Mouse (Mus musculus) right cerebral cortex, postnatal 14 days (tissue): ENCODE measurements around the gene Tnfrsf18.
A peak's percentile ranks its signal among the peaks of the same experiment; 100 is the strongest.

Source experiments
- DNase-seq: peaks from one replicate; pipeline ENCODE4 v3.0.0; 2022

The Tnfrsf18 gene

DNA sequence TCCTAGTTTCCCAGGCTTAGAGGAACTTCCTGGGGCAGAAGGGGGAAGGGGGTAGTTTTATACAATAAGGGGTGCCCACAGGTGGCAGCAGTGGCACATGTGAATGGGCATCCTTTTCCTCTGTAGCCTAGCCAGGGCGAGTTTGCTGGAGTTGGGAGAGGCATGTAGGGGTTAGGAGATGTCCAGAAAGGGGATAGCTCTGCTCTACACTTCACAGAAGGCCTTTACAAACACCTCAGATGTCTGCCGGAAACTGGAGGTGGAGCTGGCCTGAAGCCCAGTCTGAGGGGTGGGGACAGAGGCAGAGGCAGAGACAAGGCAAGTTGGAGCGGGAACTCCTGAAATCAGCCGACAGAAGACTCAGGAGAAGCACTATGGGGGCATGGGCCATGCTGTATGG lies at the start of gene Tnfrsf18:
Gene Tnfrsf18 (plus strand): TSS at position 152 of the 400 bp plus-strand sequence.
- peak; percentile 71 for DNase-seq

- DNase-seq = no peak
Measured at GRCm38 (mm10) chr4:155981436-155982082, 44.4 kb upstream of the Tnfrsf18 start.

DNA sequence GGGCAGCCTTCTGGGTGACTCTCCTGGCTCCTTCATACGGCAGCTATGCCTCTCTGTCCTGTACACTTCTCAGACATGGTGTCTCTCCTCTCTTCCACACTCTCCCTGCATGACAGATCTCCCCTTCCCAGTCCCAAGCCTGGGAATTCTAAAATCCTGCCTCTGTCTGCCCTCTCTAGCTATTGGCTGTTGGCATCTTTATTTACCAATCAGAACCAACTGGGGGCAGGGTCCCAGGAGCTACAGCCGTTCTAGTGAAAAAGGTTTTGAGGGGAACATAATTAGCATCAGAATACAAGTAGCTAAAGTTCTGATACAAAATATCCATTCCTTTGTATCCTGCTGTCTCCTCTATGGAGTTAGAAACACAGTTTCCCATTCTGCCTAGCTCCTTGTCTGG lies 42.2 kb upstream of the Tnfrsf18 start:
- DNase-seq = no peak

DNA sequence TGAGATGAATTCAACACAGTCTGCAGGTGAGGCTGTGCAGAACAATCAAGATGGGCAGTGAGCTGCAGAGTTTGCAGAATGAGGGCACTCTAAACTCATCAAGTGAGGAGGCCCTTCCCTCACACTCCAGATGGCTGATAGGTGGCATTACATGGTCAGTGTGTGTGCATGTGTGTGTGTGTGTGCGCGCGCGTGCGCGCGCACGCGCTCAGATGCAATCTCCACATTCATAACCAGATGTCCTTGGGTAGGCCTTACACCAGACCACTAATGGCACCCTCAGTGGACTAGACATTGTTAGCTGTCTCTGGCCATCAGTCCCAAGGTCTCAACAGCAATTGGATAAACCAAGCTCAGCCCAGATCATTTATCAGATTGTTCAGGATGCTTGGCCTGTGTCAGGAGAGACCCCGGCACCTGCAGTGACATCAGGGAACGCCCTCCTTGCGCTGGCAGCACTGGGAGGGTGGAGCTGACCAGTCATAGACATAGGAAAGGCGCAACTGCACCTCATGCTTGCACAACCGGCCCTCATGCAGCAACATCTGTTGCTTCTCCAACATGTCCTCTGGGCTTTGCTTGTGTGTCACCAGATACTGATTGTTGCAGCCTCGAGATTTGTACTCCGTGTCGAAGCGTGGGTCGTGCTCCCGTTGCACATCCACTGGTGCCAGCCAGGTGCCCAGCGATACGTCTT lies 34.6 kb upstream of the Tnfrsf18 start:
- DNase-seq = no peak

DNA sequence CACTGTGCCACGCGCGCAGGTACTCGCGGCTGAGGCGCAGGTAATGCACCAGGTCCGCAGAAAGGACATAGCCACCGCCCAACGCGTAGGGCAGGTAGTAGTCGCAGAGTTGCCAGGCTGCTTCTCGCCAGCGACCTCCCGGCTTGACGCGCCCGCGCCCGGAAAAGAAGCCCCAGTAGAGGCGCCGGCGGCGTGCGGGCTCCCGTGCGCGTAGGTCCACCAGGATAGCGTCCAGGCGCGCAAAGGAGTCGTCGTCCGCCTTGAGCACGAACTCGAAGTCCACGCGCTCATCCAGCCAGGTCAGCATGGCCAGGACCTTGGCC lies 34.1 kb upstream of the Tnfrsf18 start:
- no peak for DNase-seq

GRCm38 (mm10) chr4:155992241-155992905 lies 33.6 kb upstream of the Tnfrsf18 start, which contains the start of the genes B3galt6 and Sdf4:
Gene B3galt6 (minus strand): TSS chr4:155992649.
Gene Sdf4 (plus strand): TSS chr4:155992872.
- peak; percentile 88 for DNase-seq

DNA sequence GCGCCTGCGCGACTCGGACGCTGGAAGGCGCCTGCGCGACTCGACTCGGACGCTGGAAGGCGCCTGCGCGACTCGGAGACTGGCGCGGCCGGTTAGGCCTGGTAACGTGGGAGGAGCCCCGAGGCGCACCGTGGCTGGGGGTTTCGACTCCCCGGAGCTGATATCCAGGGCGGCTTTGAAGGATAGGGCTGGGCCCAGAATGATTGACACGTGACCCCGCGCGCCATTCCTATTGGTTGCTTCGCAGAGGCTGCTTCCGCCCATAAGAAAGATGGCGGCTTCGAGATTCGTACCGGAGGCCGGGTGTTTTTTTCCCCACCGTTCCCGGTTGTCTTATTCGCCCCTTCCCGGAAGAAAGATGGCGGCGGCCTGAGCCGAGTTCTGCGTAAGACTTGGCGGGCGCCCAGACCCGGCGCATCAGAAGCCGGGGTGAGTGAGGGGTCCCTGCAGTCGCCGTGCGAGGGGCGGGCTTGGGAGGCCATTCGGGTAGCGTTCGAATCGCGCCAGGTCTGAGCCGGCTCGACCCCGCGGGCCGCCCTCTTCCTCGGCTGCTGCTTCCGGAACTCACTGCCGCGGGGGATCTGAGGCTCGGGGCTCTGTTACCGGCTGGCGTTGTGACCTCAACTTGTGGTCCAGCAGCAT lies 32.9 kb upstream of the Tnfrsf18 start:
- peak; percentile 95 for DNase-seq

DNA sequence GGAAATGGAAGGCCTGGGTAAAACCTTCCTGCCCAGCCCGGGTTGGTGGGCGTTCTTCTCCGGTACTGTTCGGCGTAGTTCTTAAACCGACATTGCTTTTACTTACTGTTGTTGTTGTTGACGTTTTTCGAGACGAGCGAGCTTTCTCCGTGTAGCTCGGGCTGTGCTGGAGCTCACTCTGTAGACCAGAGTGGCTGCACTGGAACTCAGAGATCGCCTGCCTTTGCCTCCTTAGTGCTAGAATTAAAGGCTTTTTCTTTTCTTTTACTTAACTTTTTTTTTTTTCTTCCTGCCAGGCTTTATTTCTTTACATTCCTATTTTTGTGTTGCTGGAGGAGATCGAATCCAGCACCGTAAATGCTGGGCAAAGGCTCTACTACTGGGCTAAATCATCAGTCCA lies 32.4 kb upstream of the Tnfrsf18 start:
- DNase-seq = no peak

DNA sequence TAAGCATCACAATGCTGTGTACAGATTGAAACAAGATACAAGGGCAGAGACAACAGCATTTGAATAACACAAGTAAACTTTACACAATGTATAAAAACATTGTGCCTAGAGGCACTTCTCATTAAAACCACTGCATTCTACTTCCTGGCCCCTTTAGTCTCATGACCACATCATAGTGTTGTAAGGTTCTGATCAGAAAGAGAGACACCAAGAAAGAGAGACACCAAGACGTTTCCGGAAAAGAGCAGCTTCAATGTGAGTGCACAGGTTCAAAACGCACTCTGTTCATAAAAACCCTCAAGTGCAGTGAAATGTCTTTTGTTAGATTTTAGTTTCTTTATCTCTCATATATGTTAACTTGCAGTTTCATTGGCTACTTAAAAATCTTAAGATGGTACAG lies 21.9 kb upstream of the Tnfrsf18 start:
- no peak for DNase-seq

GRCm38 (mm10) chr4:156008369-156008768 lies 17.6 kb upstream of the Tnfrsf18 start:
- DNase-seq = no peak

DNA sequence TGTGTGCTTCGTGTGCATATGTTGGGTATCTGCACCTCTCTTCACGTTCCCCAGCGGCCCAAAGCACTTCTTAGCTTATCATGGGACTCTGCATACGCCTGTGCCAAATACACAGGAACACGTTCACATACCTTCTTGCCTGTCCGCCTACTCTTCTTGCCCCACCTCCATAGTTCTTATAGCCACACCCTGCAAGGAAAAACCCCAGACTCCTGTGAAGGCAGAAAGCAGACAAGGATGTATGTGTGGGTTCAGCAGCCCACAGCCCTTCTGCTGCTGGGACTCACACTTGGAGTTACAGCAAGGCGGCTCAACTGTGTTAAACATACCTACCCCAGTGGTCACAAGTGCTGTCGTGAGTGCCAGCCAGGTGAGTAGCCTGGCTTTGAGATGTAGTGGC lies 12.3 kb upstream of the Tnfrsf18 start, which contains the start of gene Tnfrsf4:
Gene Tnfrsf4 (plus strand): TSS at position 207 of the 400 bp plus-strand sequence.
- no peak for DNase-seq

GRCm38 (mm10) chr4:156014436-156014835 lies 11.5 kb upstream of the Tnfrsf18 start:
- DNase-seq = no peak

DNA sequence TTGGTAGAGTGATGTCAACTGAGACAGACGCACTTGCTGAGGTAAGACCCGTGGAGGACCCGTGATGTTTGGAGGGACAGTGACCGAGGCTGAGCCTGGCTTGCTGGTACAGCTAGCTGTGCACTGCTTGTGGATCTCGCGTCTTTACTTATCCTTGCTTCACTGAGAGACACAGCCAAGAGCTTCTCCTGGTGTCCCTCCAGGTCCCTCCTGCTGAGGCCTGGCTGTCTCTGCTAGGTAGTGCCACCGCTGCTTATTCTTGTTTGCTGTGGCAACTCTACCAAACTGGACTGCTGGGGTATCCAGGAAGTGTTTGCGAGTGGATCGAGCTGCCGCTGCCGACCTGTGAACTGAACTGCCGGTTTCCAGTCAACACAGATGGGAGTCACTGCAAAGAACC lies 6.2 kb upstream of the Tnfrsf18 start:
- DNase-seq = no peak

GRCm38 (mm10) chr4:156021381-156021780 lies 4.6 kb upstream of the Tnfrsf18 start:
- no peak for DNase-seq

- DNase-seq = no peak
Measured at GRCm38 (mm10) chr4:156021942-156022419, 4.0 kb upstream of the Tnfrsf18 start.

DNA sequence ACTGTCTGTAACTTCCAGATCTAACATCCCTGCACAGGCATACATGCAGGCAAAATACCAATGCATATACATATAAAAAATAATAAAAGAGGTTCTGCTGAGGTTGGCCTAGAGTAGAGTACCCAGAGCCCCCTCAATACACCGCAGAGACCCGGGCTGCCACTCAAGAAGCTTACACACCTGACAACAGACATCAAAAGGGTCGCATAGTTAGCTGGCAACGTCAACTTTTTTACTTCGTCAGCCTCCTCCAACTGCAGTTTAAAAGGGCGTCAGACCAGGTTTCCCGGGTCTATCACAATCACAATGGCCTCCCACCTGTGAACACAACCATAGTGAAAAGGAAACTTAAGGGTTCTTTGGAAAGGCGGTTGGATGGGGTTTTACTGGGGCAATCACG lies 2.4 kb upstream of the Tnfrsf18 start:
- no peak for DNase-seq

DNA sequence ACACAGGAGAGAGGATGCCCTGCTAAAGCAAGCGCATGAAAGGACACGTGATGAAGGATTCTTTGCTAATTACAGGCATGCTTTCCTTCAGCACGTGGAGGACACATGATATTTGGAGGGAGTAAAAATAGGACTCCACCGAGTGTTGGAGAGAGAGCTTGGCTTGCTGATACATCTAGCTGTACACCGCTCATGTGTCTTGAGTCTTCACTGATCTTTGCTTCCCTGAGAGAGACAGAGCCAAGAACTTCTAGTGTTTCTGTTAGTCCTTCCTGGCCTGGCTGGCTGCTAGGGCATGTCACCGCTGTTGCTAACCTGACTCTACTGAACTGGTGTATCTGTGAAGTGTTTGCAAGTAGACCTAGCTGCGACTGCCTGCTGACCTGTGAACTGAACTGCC lies 1.8 kb upstream of the Tnfrsf18 start:
- DNase-seq = no peak

GRCm38 (mm10) chr4:156028580-156028979 lies 2.6 kb downstream of the Tnfrsf18 start:
- no peak for DNase-seq

- DNase-seq = no peak
Measured at GRCm38 (mm10) chr4:156030651-156031118, 4.7 kb downstream of the Tnfrsf18 start.

GRCm38 (mm10) chr4:156031255-156031592 lies 5.3 kb downstream of the Tnfrsf18 start:
- DNase-seq = no peak

GRCm38 (mm10) chr4:156031593-156032391 lies 5.8 kb downstream of the Tnfrsf18 start:
- DNase-seq = peak; percentile 67

GRCm38 (mm10) chr4:156032856-156033255 lies 6.9 kb downstream of the Tnfrsf18 start:
- DNase-seq = no peak
